Mouse (Mus musculus) heart, postnatal 0 days (tissue): ENCODE data around the gene Stat5a.

ENCODE experiments used
- CTCF ChIP-seq: IDR thresholded peaks from 2 replicates; pipeline ENCODE4 v1.5.1; 2016; ENCODE audit warnings: antibody characterized with exemption, control low read depth, low read depth
- EP300 ChIP-seq: IDR thresholded peaks from 2 replicates; pipeline ENCODE4 v1.6.1; 2016; ENCODE audit warnings: antibody characterized with exemption, low read depth

- TF ChIP-seq CTCF: no peak
- TF ChIP-seq EP300: no peak
Observed at GRCm38 (mm10) chr11:100822365-100822764, 36.8 kb upstream of the Stat5a start.
